Mouse (Mus musculus): Measurements from ENCODE around the gene Pbx2. TPM values are rescaled to one million over a fixed set of nuclear protein-coding genes. Genes with fewer than 3 reads are reported as not detected.

The Pbx2 gene
- total RNA-seq, 2 experiments from 2014 or later = 48.7 to 53.5 TPM

DNA sequence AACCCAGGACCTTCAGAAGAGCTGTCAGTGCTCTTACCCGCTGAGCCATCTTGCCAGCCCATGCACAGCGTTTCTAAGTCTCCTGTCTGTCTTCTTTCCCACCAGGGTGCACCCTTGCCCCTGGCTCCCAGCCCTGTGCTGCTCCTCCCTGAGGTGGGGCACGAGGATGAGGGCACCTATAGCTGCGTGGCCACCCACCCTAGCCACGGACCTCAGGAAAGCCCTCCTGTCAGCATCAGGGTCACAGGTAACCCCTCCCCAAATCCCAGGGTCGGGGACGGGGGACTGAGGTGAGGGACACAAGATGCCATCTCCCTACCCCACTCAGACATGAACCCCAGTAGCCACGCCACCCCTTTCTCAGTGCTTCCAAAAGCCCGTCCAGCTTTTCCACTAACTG is 8.8 kb downstream of the Pbx2 start:
- DNase-seq (ENCODE audit: low spot score in 2 of 2) = no peak

DNA sequence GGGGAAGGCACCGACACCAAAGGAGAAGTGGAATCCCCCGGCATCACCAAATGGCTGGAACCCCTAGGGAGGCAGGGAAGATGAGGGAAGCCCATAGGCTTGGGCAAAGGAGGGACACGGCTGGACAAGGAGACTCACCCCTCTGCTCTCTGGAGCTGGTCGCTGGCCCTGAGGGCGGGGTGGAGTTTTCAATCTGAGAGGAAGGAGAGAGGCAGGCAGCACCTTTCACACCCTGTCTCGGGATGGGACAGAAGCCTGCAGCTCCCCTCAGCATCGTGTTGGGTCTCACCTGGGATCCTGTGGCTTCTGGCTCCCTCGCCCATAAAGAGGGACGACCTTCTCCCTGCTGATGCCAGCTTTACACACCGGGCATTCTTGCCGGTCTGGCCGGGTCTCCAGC is 10.7 kb downstream of the Pbx2 start:
- no peak for DNase-seq (ENCODE audit: low spot score in 2 of 2)

DNA sequence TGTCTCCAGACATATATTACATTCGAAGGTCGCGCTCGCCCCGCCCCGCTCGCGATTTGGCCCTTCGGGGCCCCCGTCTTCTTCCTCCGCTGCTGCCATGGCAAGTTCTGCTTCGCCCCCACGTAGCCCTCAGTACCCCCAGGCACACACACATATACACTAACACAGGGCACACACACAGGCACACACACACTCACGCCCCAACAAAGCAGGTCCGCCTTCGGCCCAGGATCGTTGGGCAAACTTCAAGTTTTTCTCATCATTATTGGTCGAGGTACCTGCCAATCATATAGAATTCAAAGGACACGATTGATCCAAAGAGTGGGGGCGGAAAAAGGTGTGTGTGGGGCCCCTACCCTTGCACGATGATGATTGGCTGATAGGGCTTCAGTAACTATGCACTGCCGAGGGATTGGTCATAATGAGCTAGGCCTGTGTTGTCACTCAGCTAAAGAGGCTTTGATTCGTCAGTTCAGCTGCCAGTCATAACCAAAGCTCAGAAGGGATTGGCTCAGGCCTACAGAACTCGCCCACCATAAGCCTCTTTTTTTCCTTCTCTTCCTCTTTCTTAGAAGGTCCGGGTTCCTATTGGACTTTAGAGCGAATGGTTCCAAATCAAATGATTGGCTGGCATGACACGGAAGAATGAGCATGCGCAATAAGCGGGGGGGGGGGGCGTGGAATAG is 12.5 kb downstream of the Pbx2 start, which contains the start of gene Rnf5:
Gene Rnf5, minus strand, starts transcription at position 316 of the 686 bp plus-strand sequence.
- peak; percentile 91 to 99 for DNase-seq (ENCODE audit: low spot score in 2 of 2)

DNA sequence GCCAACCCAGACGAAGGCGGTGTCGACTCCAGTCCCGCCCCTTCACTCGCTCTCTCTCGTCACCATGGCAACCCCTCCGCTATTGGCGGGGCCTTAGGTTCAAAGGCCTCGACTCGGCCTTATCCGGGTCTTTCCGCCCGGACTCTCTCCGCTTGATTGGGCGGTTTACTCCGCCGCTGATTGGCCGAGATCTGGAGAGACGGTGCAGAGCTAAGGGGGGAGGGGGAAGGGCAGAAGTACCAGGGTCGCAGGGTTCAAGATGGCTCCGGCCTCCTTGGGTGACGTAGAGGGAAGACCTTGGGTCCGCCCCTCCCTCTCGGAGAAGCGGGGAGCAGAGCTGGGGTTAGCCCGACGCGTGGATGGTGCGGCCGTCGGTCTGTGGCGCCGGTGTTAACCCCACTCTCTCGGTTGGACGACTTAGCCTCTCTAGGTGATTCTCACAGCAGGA is 13.0 kb downstream of the Pbx2 start, which contains the start of gene Agpat1:
Gene Agpat1, plus strand, starts transcription at position 202 of the 448 bp plus-strand sequence.
- peak; percentile 97 to 99 for DNase-seq (ENCODE audit: low spot score in 2 of 2)

DNA sequence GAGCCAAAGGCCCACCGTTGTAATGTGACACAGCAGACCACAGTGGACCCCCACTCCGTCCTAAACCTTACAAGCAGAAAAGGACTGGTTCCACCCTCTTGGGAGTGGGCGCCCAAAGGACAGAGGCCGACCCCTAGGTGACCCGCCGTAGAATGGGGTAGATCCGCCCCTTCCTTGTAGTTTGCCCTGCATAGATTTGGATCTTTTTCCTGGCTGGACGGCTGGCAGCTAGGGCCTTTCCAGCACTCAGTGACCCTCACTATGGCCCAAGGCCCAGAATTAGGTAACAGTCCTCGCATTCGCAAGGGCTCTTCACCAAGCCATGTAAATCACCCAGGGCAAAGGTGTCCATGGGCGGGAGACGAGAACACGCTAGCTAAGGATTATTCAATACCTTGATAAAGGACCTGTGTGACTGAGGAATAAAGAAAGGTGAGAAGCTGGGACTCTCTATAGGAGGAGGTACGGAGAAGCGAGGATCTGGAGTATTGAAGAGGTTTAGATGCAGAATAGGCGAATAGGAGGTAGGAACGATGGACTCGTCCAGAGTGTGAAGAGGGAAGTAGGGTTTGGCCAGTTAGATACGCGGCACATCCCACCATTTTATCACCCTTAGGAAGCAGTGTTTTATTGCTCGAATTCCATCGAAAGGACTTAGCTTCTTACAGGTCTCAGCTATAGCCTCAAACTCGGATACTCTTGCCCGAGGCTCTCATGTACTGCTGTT is 13.6 kb downstream of the Pbx2 start:
- DNase-seq (ENCODE audit: low spot score in 2 of 2) = no peak

DNA sequence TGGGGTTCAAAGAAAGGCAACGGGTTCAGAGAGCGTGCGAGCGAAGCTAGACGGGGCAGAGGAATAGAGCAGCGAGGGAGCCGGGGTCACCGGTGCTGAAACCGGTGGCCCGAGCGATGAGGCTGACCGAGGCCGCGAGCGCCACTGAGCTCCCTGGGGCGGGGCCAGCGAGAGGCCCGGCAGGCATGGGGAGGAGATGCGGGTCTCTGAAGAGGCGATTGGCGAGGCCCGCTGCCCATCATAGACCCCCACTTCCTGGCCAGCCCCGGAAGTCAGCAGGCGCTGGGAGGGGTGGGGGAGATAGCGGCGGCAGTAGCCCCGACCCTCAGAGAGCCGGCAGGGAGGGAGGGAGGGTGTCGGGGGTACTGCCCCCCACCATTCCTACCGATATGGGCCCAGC is 14.5 kb downstream of the Pbx2 start:
- DNase-seq (ENCODE audit: low spot score in 2 of 2) = peak; percentile 95 to 97

DNA sequence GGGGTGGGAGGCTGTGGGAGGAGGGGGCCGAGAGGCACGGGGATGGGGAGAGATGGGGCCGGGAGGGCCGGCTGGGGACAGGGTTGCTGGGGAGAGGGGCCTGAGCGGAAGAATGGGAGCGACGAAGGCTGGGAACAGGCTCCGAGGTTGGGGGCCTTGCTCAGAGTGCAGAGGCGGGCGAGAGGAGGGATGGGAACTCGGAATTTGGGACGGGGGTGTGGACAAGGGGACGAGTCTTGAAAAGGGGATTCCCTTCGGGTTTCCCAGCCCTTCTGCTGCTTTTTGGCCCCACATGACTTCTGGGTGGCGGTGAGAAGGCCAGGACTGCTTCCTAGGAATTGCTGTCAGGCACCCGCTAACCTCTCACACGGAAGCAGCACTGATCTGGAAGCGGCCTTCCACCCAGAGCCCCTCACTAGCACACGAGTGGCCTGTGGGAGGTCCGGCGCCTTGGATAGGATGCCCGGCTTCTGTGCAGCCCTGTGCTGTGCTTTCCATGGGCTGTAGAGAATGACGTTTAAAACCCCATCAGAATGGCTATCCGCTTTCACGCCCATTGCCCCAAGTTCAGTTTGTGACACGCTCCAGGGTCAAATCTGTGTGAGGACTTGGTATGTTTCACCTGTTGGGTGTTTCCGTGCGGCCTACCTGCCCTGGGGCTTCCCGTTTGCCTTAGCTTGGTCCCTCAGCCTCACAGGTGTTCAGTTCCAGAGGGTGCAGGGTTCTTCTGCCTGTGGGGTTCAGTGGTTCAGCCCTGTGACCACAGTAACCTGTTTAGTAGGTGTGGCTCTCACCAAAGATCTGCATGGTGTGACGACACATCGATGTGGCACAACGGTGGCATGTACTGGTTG is 15.3 kb downstream of the Pbx2 start:
- no peak for DNase-seq (ENCODE audit: low spot score in 2 of 2)

DNA sequence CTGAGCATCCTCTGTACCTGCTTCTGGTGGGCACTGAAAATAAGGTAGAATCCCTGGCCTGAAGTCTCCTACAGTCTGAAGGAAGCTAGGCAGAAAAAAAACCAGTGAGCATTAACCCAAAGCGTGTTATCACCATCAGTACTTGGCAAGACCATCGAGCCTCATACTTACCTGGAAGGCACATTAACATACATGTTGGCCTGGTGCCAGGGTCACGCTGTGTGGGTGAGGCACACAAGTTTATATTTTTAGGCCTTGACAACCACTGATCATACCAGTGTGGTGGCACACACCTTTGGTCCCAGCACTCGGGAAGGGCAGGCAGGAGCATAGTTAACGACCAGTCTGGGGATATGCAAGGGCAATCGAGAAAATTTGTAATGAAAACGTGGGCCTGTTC is 16.9 kb downstream of the Pbx2 start:
- DNase-seq (ENCODE audit: low spot score in 2 of 2) = no peak

DNA sequence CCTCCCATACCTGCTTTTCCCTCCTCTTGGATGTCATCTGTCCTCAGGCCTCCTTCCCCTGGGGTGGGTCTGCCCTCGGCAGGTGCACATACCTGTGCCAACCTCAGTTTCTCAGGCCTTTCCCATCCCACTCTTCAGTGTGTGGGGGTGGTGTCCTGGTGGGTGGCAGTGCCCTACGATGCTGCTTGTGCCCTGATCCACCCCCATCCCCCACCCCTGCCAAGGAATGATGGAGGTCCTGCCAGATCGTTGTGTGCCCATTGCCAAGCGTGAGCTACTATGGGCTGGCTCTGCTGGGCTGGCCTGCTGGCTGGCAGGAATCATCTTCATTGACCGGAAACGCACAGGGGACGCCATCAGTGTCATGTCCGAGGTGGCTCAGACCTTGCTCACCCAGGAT is 20.0 kb downstream of the Pbx2 start:
- no peak for DNase-seq (ENCODE audit: low spot score in 2 of 2)

DNA sequence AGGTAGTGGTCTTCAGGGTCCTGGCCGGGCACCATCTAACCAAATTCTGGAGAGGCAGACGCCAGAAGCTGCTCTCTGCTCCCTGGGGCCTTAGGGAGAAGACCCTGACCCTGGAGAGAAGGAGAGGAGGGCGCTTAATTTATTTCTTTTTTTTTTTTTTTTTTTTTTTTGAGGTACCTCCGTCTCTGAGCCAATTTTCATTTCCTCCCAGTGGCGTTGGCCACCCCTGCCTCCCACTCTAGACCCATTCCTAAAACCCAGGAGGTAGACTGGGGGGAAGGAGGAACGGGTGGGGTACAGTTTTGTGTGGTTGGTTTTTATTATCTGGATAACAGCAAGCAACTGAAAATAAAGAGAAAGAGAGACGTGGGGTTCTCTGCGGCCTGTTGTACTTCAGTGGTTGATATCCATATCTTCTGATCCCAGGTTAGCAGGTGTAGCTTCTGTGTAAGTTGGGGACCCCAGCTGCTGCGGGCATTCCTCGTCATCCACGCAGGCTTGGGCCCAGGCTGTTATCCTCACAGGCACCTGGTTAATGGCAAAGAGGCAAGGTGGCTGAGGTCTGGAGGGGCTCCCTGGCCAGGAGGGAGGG is 22.1 kb downstream of the Pbx2 start:
- no peak for DNase-seq (ENCODE audit: low spot score in 2 of 2)

DNA sequence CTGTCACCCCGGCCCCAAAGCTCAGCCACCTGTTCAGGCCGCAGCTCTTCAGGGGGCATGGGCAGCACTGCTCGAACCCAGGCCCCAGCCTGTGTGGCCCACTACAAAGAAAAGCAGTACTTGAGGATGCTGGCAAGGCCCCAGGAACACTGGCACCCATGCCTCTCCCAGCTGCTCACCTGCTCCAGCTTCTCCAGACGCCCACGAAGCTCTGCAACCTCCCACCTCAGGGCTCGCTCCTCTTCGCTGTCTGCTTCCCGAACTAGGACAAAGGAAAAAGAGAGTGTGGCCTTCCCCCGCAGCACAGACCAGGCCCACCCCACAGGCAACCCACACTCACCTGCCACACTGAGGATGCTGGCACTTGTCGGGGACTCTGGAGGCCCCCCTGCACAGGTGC is 22.8 kb downstream of the Pbx2 start:
- DNase-seq (ENCODE audit: low spot score in 2 of 2) = no peak

DNA sequence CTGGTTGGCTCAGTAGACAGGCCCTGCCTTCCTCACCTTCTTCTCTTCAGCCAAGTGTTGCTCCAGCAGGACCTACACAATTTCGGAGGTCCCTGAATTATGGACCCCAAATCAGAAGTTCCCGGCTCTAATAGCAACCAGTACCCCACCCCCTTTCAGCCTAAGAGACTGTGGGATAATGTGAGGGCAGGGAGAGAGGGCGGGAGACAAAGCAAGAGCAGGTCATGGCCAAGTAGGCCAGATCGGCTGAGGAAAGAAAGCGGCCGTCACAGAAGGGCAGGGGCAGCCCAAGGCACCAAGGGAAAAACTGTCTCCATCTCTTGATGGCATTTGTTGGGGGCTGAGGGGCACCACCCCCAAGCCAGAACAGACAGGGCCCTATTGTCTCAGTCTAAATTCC is 24.8 kb downstream of the Pbx2 start, which contains the start of gene Egfl8:
Gene Egfl8, minus strand, starts transcription at position 101 of the 400 bp plus-strand sequence.
- no peak for DNase-seq (ENCODE audit: low spot score in 2 of 2)

DNA sequence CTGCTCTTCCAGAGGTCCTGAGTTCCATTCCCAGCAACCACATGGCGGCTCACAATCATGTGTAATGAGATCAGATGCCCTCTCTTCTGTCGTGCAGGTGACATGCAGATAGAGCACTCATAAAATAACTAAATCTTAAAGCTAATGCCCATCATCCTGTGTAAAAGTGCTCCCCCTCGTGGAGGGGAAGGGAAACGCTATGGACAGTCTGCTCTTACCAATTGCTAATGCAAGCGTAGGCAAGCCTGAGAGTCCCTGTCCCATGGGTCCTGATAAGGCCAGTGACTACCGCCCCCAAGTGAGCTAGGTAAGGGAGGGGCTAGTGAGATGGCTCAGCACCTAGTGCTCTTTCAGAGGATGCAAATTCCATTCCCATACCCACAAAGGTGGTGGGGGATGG is 27.9 kb downstream of the Pbx2 start:
- no peak for DNase-seq (ENCODE audit: low spot score in 2 of 2)

DNA sequence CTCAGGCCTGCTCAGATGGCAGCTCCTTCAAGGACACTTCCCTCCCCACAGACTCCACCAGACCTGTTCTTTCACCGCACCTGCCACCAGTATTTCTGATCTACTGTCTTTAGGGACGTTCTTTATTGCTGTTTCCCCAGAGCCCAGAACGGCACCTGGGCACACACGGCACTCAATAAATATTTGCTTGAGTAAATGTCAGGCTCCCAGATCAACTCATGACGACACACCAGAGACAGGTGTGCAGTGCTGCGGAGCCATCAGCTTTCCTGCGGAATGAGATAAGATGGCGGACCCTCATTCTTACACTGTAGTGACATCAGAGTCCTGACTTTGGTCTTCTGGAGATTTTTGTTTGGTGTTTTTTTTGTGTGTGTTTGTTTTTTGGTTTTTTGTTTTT is 29.9 kb downstream of the Pbx2 start:
- DNase-seq (ENCODE audit: low spot score in 2 of 2) = no peak

DNA sequence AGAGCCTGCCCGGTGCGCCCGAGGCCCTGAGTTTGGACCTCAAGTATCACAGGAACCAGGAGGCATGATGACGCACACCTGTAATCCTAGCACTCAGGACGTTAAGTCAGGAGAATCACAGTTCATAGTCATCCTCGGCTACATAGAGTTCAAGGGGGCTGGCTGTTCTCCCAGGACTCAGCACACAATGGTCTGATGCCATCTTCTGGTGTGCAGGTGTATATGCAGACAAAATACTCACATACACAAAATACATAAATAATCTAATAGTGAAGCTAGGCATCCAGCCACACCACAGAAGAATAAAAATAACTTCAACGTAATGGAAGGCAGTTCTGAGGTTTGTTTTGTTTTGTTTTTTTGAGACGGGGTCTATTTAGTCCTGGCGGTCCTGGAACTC is 32.1 kb downstream of the Pbx2 start:
- DNase-seq (ENCODE audit: low spot score in 2 of 2) = no peak

DNA sequence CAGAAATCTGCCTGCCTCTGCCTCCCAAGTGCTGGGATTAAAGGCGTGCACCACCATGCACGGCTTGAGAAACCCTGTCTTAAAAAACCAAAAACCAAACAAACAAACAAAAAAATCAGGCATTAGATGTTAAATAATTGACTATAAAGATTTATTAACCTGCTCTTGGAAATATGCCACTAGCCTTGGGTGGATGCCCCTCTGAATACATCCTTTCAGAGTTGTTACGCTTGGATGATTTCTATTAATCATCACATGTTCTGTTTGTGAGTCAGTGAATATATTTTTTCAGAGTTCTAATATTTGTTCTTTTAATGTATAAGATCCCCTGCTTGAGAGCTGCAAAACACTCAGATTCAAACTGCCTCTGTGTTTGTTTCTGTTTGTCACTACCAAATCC is 33.9 kb downstream of the Pbx2 start:
- no peak for DNase-seq (ENCODE audit: low spot score in 2 of 2)

DNA sequence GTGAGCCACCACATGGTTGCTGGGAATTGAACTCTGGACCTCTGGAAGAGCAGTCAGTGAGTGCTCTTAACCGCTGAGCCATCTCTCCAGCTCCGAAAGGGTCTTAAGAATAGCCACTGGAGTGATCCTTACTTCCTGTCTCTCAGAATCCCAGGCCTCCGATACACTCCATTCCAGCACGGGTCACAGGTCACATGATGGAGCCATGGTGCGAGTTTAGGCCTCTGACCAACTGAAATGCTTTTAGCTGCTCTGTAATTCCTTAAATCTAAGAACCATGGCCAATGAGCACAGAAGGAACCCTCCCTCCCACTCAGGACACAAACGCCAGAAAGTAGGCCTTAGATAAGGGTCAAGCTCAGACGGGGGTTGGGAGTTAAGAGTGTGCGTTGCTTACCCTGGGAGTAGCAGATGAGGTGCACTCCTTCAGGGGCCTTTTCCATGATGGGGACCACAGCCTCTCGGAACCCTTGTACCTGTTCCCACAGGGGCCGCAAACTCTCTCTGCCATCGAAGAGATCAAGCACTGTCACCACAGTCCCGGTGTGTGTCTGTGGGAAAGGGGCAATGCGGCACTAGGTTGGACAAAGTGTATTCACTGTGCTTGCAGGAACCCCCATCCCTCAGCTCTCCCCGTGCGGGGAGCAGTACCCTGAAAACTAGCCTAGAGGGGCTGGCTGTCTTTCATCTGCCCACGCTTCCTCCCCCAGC is 35.2 kb downstream of the Pbx2 start:
- DNase-seq (ENCODE audit: low spot score in 2 of 2) = no peak

DNA sequence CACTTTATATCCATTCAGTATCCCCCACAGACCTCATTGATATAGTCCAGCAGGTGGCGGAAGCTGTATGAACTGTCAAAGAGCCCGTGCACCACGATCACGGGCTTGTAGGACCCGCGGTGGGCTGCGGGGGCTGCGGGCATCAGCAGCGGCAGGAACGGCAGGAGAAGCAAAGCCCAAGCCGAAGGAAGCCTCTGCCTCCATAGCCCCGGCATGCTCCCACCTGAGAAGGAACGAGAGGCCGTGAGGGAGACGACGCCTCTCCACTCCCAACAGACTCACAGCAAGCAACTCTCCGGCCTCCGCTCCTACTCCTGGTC is 35.7 kb downstream of the Pbx2 start:
- no peak for DNase-seq (ENCODE audit: low spot score in 2 of 2)

DNA sequence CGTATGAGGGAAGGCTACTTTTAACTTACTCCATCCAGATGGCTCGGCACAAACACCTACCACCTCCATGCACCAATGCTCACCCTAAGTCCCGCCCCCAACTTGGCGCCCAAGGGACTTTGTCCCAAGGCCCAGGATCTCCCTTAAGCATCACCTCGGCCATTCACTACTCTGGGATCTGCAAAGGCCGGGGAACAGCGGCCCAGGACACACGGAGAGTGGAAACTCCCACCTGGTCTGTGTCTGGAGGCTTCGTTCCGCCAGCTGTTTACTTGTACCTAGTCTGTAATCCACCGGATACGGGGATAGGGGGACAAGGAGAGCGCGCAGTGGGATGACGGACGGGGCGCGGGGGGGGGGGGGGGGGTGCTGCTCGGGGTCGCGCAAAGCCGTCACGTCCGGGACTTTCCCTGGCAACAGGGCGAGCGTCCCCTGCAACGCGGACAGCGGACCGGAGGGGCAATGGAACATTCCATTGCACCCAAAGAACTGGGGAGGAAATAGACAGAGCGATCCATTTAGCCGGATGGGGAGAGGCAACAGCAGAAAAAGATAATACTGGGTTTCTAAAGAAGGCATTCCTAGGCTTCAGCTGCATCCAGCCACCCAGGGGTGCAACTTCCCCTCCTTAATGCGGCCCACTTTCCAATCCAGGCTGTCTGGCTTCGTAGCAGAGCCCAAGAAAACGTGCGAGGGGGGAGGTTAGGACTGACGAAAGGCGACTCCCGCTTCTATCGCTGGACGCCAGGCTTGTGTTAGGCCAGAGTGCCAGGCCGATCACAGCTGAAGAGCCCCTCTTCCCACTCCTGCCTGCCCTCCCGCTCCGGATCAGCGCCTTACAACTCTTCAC is 36.3 kb downstream of the Pbx2 start:
- DNase-seq (ENCODE audit: low spot score in 2 of 2) = peak; percentile 70 to 90

Measured in gastrocnemius, postnatal 4 days (tissue).